Mouse (Mus musculus) ovary, adult 18-20 months (tissue): ENCODE data around the gene Kcnb1.

ENCODE experiments used
- DNase-seq: peaks from one replicate; pipeline ENCODE4 v3.0.0; 2022; ENCODE audit warnings: low spot score, mixed read lengths

Kcnb1 gene

GRCm38 (mm10) chr2:167060761-167061160, 129.2 kb downstream of the Kcnb1 start:
- DNase-seq, result no peak

DNA sequence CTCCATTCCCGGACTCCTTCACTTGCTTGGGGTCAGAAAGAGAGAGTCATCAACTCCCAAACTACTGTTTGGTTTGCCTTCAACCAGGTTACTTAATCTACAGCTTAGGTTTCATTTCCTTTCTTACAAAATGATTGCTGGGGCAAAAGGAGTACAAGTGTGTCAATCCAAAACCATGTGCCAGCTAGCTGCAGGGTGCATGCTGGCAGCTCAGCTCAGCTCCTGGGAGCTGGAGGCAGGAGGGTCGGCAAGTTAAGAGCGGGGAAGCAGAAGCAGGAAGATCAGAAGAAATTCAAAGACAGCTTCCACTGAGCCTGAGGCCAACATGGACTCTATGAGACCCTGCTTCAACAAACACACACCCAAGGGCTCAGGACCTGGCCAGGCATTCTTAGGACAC, 129.6 kb downstream of the Kcnb1 start:
- DNase-seq, result no peak

DNA sequence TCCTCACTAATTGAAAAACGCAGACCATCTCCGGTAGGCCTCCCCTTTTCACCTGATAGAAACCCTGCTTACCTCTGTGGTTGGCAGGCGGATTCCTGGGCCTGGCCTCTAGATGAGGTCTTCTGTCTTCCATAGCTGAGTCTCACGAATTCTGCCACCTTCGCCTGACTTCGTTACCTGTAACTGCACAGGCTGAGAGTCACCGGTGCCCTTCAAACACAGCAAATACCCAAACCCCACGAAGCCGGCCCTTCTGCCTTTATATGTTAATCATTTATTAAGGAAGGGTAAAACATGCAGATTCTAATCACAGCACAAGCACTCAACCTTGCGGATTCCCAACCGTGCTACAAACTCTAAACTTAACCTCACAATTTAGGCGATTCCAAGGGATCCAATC, 130.0 kb downstream of the Kcnb1 start:
- no peak for DNase-seq

DNA sequence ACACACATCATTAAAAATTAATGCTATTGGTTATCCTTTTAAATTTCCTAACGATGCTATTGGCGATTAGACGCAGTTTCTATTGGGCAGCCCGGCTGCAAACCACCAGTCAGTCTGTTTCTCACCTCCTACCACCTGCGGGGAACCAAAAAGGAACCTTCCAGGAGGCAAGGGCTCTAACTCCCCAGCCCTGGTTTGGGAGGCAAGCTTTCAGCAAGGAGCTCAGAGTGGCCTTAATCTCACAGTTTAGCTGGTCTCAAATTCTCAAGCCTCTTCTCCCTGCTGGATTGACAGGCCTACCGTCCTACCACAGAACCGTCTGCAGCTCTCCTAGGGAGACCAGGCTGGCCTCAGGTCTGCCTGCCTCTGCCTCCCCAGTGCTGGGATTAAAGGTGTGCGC, 130.4 kb downstream of the Kcnb1 start:
- DNase-seq, result no peak

GRCm38 (mm10) chr2:167058814-167059387, 131.1 kb downstream of the Kcnb1 start:
- DNase-seq, result no peak

- DNase-seq, result no peak
These were observed 131.8 kb downstream of the Kcnb1 start for GRCm38 (mm10) chr2:167058201-167058600.

- DNase-seq, result no peak
These were observed 133.0 kb downstream of the Kcnb1 start for GRCm38 (mm10) chr2:167056942-167057323.

GRCm38 (mm10) chr2:167056210-167056941, 133.6 kb downstream of the Kcnb1 start:
- DNase-seq, result no peak

DNA sequence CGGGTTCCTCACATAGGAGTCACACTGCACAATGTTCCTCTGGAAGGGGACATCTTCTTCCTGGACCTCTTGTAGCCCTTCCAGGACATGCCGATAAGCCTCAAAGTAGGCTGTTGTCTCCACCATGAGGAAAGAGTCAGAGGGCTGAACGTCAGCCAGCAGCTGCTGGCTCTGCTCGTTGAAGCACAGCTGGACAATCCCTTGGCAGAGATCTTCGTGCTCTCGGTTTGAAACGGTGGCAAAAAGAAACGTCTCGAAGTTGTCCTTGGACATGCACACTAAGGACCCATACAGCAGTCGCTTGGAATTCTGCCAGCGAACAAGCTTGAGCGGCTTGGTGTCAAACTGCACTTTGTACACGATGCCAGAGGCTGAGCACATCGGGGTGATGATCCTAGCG, 134.6 kb downstream of the Kcnb1 start:
- DNase-seq, result peak; percentile 57

- peak; percentile 57 for DNase-seq
These were observed 136.7 kb downstream of the Kcnb1 start for GRCm38 (mm10) chr2:167053127-167053844.

GRCm38 (mm10) chr2:167048698-167049358, 141.1 kb downstream of the Kcnb1 start:
- DNase-seq, result peak; percentile 46

DNA sequence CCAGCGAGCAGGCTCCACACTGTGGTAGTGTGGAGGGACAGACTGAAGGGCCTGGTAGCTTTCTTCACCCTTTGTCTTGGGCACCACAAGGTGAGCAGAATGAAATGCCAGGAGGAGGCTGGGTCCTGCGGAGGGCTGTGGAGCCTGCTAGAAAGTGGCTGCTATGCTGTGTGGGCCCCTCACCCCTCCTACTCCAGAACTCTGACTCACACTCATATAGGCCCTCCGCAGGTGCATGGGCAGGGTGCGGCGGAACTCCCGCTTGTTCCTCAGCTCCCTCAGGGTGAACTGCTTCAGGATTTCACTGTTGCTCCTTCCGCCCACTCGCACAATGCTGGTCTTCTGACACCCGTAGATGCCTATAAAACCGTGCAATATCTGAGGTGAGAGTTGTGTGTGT, 141.7 kb downstream of the Kcnb1 start:
- no peak for DNase-seq
